Mouse (Mus musculus): ENCODE data around the gene Cd1d1. TPM values are rescaled to one million over a fixed set of nuclear protein-coding genes. Genes with fewer than 3 reads are reported as not detected.

The Cd1d1 gene
- polyA plus RNA-seq, 1 experiment from 2014 or later, result 14.5 TPM

GRCm38 (mm10) chr3:86986490-86986889, 12.8 kb downstream of the Cd1d1 start:
- no peaks in the 10 kb centered on the region for H3K4me1 ChIP-seq (replicated peaks; ENCODE audit: control insufficient read depth, insufficient read depth, low read length)
- H3K36me3 ChIP-seq (ENCODE audit: control insufficient read depth, insufficient read depth, low read length), result no peaks in the 10 kb centered on the region
- DNase-seq (ENCODE audit: low spot score), result no peak
- WGBS, result 36% methylated on average over 12 of the region's 12 CpGs
- H3K4me3 ChIP-seq (ENCODE audit: low read depth, low read length), result 0 out of 2 replicates have a peak overlapping the region, but pooled peaks have one; percentile 5
- H3K4me2 ChIP-seq, result peak overlapping the region; percentile 50
- H3K27me3 ChIP-seq (replicated peaks; ENCODE audit: control insufficient read depth, insufficient read depth, low read length), result no peaks in the 10 kb centered on the region
- H3K9me3 ChIP-seq (ENCODE audit: control insufficient read depth, low read length), result no peaks in the 10 kb centered on the region
- H3K9ac ChIP-seq (ENCODE audit: low read depth, low read length), result no peak overlapping the region
- H3K27ac ChIP-seq (ENCODE audit: low read depth, low read length), result no peak overlapping the region
- ATAC-seq (replicated peaks; ENCODE audit: low FRiP score), result no peak

GRCm38 (mm10) chr3:86983382-86983781, 15.9 kb downstream of the Cd1d1 start:
- no peak overlapping the region for H3K9ac ChIP-seq (ENCODE audit: low read depth, low read length)
- H3K4me1 ChIP-seq (replicated peaks; ENCODE audit: control insufficient read depth, insufficient read depth, low read length), result no peaks in the 10 kb centered on the region
- 76% methylated on average over 6 of the region's 6 CpGs for WGBS
- no peaks in the 10 kb centered on the region for H3K27me3 ChIP-seq (replicated peaks; ENCODE audit: control insufficient read depth, insufficient read depth, low read length)
- no peaks in the 10 kb centered on the region for H3K36me3 ChIP-seq (ENCODE audit: control insufficient read depth, insufficient read depth, low read length)
- DNase-seq (ENCODE audit: low spot score), result no peak
- H3K4me3 ChIP-seq (ENCODE audit: low read depth, low read length), result no peak overlapping the region
- no peaks in the 10 kb centered on the region for H3K9me3 ChIP-seq (ENCODE audit: control insufficient read depth, low read length)
- no peak overlapping the region for H3K4me2 ChIP-seq
- no peak for ATAC-seq (replicated peaks; ENCODE audit: low FRiP score)
- H3K27ac ChIP-seq (ENCODE audit: low read depth, low read length), result no peak overlapping the region

- DNase-seq (ENCODE audit: low spot score) (no peak), ATAC-seq (replicated peaks; ENCODE audit: low FRiP score) (no peak)
- no peak overlapping the region for H3K4me3 ChIP-seq (ENCODE audit: low read depth, low read length)
- no peak overlapping the region for H3K4me2 ChIP-seq
- WGBS, result 14% methylated on average over 8 of the region's 8 CpGs
- H3K36me3 ChIP-seq (ENCODE audit: control insufficient read depth, insufficient read depth, low read length), result no peaks in the 10 kb centered on the region
- H3K4me1 ChIP-seq (replicated peaks; ENCODE audit: control insufficient read depth, insufficient read depth, low read length), result no peaks in the 10 kb centered on the region
- no peak overlapping the region for H3K27ac ChIP-seq (ENCODE audit: low read depth, low read length)
- no peaks in the 10 kb centered on the region for H3K9me3 ChIP-seq (ENCODE audit: control insufficient read depth, low read length)
- no peak overlapping the region for H3K9ac ChIP-seq (ENCODE audit: low read depth, low read length)
- H3K27me3 ChIP-seq (replicated peaks; ENCODE audit: control insufficient read depth, insufficient read depth, low read length), result no peaks in the 10 kb centered on the region
These were observed 22.7 kb downstream of the Cd1d1 start for GRCm38 (mm10) chr3:86976546-86976945.

GRCm38 (mm10) chr3:86975150-86975549, 24.1 kb downstream of the Cd1d1 start:
- no peak overlapping the region for H3K9ac ChIP-seq (ENCODE audit: low read depth, low read length)
- no peaks in the 10 kb centered on the region for H3K9me3 ChIP-seq (ENCODE audit: control insufficient read depth, low read length)
- no peak for DNase-seq (ENCODE audit: low spot score)
- WGBS, result 74% methylated on average over 2 of the region's 2 CpGs
- ATAC-seq (replicated peaks; ENCODE audit: low FRiP score), result no peak
- no peak overlapping the region for H3K4me2 ChIP-seq
- no peaks in the 10 kb centered on the region for H3K27me3 ChIP-seq (replicated peaks; ENCODE audit: control insufficient read depth, insufficient read depth, low read length)
- no peak overlapping the region for H3K27ac ChIP-seq (ENCODE audit: low read depth, low read length)
- no peaks in the 10 kb centered on the region for H3K36me3 ChIP-seq (ENCODE audit: control insufficient read depth, insufficient read depth, low read length)
- no peaks in the 10 kb centered on the region for H3K4me1 ChIP-seq (replicated peaks; ENCODE audit: control insufficient read depth, insufficient read depth, low read length)
- no peak overlapping the region for H3K4me3 ChIP-seq (ENCODE audit: low read depth, low read length)

- no peak overlapping the region for H3K4me3 ChIP-seq (ENCODE audit: low read depth, low read length)
- H3K27ac ChIP-seq (ENCODE audit: low read depth, low read length), result no peak overlapping the region
- no peaks in the 10 kb centered on the region for H3K4me1 ChIP-seq (replicated peaks; ENCODE audit: control insufficient read depth, insufficient read depth, low read length)
- no peak for DNase-seq (ENCODE audit: low spot score)
- H3K9me3 ChIP-seq (ENCODE audit: control insufficient read depth, low read length), result no peaks in the 10 kb centered on the region
- H3K36me3 ChIP-seq (ENCODE audit: control insufficient read depth, insufficient read depth, low read length), result no peaks in the 10 kb centered on the region
- no peak overlapping the region for H3K4me2 ChIP-seq
- no peak for ATAC-seq (replicated peaks; ENCODE audit: low FRiP score)
- 86% methylated on average over 17 of the region's 17 CpGs for WGBS
- no peaks in the 10 kb centered on the region for H3K27me3 ChIP-seq (replicated peaks; ENCODE audit: control insufficient read depth, insufficient read depth, low read length)
- H3K9ac ChIP-seq (ENCODE audit: low read depth, low read length), result no peak overlapping the region
These were observed 36.4 kb downstream of the Cd1d1 start for GRCm38 (mm10) chr3:86962665-86963435.

GRCm38 (mm10) chr3:86961395-86961669, 37.9 kb downstream of the Cd1d1 start:
- 0 out of 2 replicates have a peak overlapping the region, but pooled peaks have one; percentile 13 for H3K4me2 ChIP-seq
- H3K4me3 ChIP-seq (ENCODE audit: low read depth, low read length), result no peak overlapping the region
- H3K27me3 ChIP-seq (replicated peaks; ENCODE audit: control insufficient read depth, insufficient read depth, low read length), result no peaks in the 10 kb centered on the region
- H3K9ac ChIP-seq (ENCODE audit: low read depth, low read length), result no peak overlapping the region
- no peak overlapping the region for H3K27ac ChIP-seq (ENCODE audit: low read depth, low read length)
- ATAC-seq (replicated peaks; ENCODE audit: low FRiP score) (no peak), DNase-seq (ENCODE audit: low spot score) (no peak)
- no peaks in the 10 kb centered on the region for H3K4me1 ChIP-seq (replicated peaks; ENCODE audit: control insufficient read depth, insufficient read depth, low read length)
- 75% methylated on average over 2 of the region's 2 CpGs for WGBS
- H3K36me3 ChIP-seq (ENCODE audit: control insufficient read depth, insufficient read depth, low read length), result no peaks in the 10 kb centered on the region
- no peaks in the 10 kb centered on the region for H3K9me3 ChIP-seq (ENCODE audit: control insufficient read depth, low read length)

GRCm38 (mm10) chr3:86960656-86961394, 38.4 kb downstream of the Cd1d1 start:
- H3K9ac ChIP-seq (ENCODE audit: low read depth, low read length), result no peak overlapping the region
- no peak for ATAC-seq (replicated peaks; ENCODE audit: low FRiP score)
- H3K4me2 ChIP-seq, result 0 out of 2 replicates have a peak overlapping the region, but pooled peaks have one; percentile 13
- DNase-seq (ENCODE audit: low spot score), result no peak
- H3K9me3 ChIP-seq (ENCODE audit: control insufficient read depth, low read length), result no peaks in the 10 kb centered on the region
- 66% methylated on average over 17 of the region's 17 CpGs for WGBS
- no peaks in the 10 kb centered on the region for H3K27me3 ChIP-seq (replicated peaks; ENCODE audit: control insufficient read depth, insufficient read depth, low read length)
- no peak overlapping the region for H3K27ac ChIP-seq (ENCODE audit: low read depth, low read length)
- H3K4me3 ChIP-seq (ENCODE audit: low read depth, low read length), result no peak overlapping the region
- H3K36me3 ChIP-seq (ENCODE audit: control insufficient read depth, insufficient read depth, low read length), result no peaks in the 10 kb centered on the region
- no peaks in the 10 kb centered on the region for H3K4me1 ChIP-seq (replicated peaks; ENCODE audit: control insufficient read depth, insufficient read depth, low read length)

GRCm38 (mm10) chr3:86959088-86959487, 40.2 kb downstream of the Cd1d1 start:
- no peak overlapping the region for H3K9ac ChIP-seq (ENCODE audit: low read depth, low read length)
- no peak overlapping the region for H3K4me2 ChIP-seq
- DNase-seq (ENCODE audit: low spot score), result no peak
- WGBS, result 75% methylated on average over 7 of the region's 7 CpGs
- no peaks in the 10 kb centered on the region for H3K27me3 ChIP-seq (replicated peaks; ENCODE audit: control insufficient read depth, insufficient read depth, low read length)
- no peak overlapping the region for H3K27ac ChIP-seq (ENCODE audit: low read depth, low read length)
- no peak for ATAC-seq (replicated peaks; ENCODE audit: low FRiP score)
- no peak overlapping the region for H3K4me3 ChIP-seq (ENCODE audit: low read depth, low read length)
- H3K36me3 ChIP-seq (ENCODE audit: control insufficient read depth, insufficient read depth, low read length), result no peaks in the 10 kb centered on the region
- no peaks in the 10 kb centered on the region for H3K4me1 ChIP-seq (replicated peaks; ENCODE audit: control insufficient read depth, insufficient read depth, low read length)
- H3K9me3 ChIP-seq (ENCODE audit: control insufficient read depth, low read length), result no peaks in the 10 kb centered on the region

GRCm38 (mm10) chr3:86955376-86955775, 43.9 kb downstream of the Cd1d1 start:
- WGBS, result 47% methylated on average over 4 of the region's 4 CpGs
- no peak for DNase-seq (ENCODE audit: low spot score)
- Histone ChIP-seq H3K9ac (ENCODE audit: low read depth, low read length) (no peak overlapping the region), H3K27me3 (replicated peaks; ENCODE audit: control insufficient read depth, insufficient read depth, low read length) (no peaks in the 10 kb centered on the region), H3K27ac (ENCODE audit: low read depth, low read length) (no peak overlapping the region), H3K4me1 (replicated peaks; ENCODE audit: control insufficient read depth, insufficient read depth, low read length) (no peaks in the 10 kb centered on the region), H3K36me3 (ENCODE audit: control insufficient read depth, insufficient read depth, low read length) (peaks cover 2% of the 10 kb centered on the region; the same call in 1 of the 2 replicates), H3K4me2 (no peak overlapping the region), H3K9me3 (ENCODE audit: control insufficient read depth, low read length) (peaks cover 3% of the 10 kb centered on the region; the same call in 1 of the 2 replicates), H3K4me3 (ENCODE audit: low read depth, low read length) (no peak overlapping the region)
- no peak for ATAC-seq (replicated peaks; ENCODE audit: low FRiP score)
